Mouse (Mus musculus) midbrain, embryonic 12.5 days (tissue): ENCODE data around the gene Itgal. TPM values are rescaled to one million over a fixed set of nuclear protein-coding genes. Genes with fewer than 3 reads are reported as not detected.
"Not testable (repeated sequence)": the region's sequence is repeated elsewhere in the genome, so short reads cannot be mapped to it uniquely, and the experiment has no call there.

Experiments
- ATAC-seq: fragments of 200-750 bp; cut with Nextera tagmentation; 2 replicates; pipeline ENCODE4 v1.8.0; 2017; ENCODE audit warnings: low read depth, moderate TSS enrichment, moderate library complexity; ENCODE audit not compliant: low FRiP score
- H3K27ac ChIP-seq: fragments of 300-500 bp; sonication (generic); replicated peaks from 2 replicates; pipeline ENCODE4 v1.5.1; 2016; ENCODE audit warnings: mild to moderate bottlenecking
- H3K27me3 ChIP-seq: fragments of 300-500 bp; sonication (generic); 2 replicates; pipeline ENCODE4 v1.6.1; 2016; ENCODE audit warnings: mild to moderate bottlenecking
- H3K36me3 ChIP-seq: fragments of 300-500 bp; sonication (generic); 2 replicates; pipeline ENCODE4 v1.6.1; 2016
- H3K4me1 ChIP-seq: fragments of 300-500 bp; sonication (generic); 2 replicates; pipeline ENCODE4 v1.6.1; 2016
- H3K4me2 ChIP-seq: fragments of 300-500 bp; sonication (generic); replicated peaks from 2 replicates; pipeline ENCODE4 v1.6.1; 2016; ENCODE audit warnings: mild to moderate bottlenecking, moderate library complexity
- H3K4me3 ChIP-seq: fragments of 300-500 bp; sonication (generic); 2 replicates; pipeline ENCODE4 v1.5.1; 2016; ENCODE audit warnings: mild to moderate bottlenecking
- H3K9ac ChIP-seq: fragments of 300-500 bp; sonication (generic); replicated peaks from 2 replicates; pipeline ENCODE4 v1.6.1; 2016; ENCODE audit warnings: mild to moderate bottlenecking, moderate library complexity
- H3K9me3 ChIP-seq: fragments of 300-500 bp; sonication (generic); 2 replicates; pipeline ENCODE4 v1.6.1; 2016; ENCODE audit warnings: mild to moderate bottlenecking
- WGBS: fragments of 180-500 bp; shearing (Covaris S2); methylation state at CpG from one replicate; pipeline ENCODE4 v1.1.7; 2016; 5-methylcytosine and 5-hydroxymethylcytosine counted together
- polyA plus RNA-seq: library from polyadenylated mRNA; unstranded; fragments of >200 nt; fragmentation: Nextera tagmentation; extraction: Ambion mirVana; gene quantifications from 2 replicates; pipeline ENCODE4 v1.2.1, GENCODE M21; 2016

Itgal gene
- polyA plus RNA-seq, 1 experiment from 2014 or later, result 0.52 TPM

DNA sequence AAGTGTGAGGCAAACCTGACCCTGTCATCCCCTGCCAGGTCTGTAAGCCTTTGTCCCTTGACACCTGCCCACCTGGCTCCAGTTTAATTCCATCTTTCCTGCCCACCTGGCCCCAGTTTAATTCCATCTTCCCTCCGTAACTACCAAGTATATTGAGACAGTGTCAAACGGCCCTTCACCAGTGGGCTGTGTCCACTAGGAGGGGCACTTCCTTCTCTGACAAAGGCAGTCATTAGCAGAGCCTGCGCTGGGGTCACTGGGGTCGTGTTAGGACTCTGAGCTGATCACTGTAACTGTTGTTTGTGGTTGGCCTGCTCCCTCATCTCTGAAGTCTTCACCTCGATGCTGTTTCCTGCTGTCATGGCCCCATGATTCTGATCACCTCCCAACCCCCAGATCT is 26.0 kb downstream of the Itgal start:
- ATAC-seq, result no peak
- no peaks in the 10 kb centered on the region for H3K36me3 ChIP-seq
- H3K4me2 ChIP-seq, result no peak overlapping the region
- no peak overlapping the region for H3K4me3 ChIP-seq
- H3K27ac ChIP-seq, result no peak overlapping the region
- H3K27me3 ChIP-seq, result no peaks in the 10 kb centered on the region
- 45% methylated on average over 5 of the region's 5 CpGs for whole genome bisulfite sequencing
- no peaks in the 10 kb centered on the region for H3K4me1 ChIP-seq
- no peaks in the 10 kb centered on the region for H3K9me3 ChIP-seq
- no peak overlapping the region for H3K9ac ChIP-seq

GRCm38 (mm10) chr7:127324944-127325343 is 28.9 kb downstream of the Itgal start:
- no peak overlapping the region for H3K27ac ChIP-seq
- H3K36me3 ChIP-seq, result no peaks in the 10 kb centered on the region
- no peak overlapping the region for H3K9ac ChIP-seq
- H3K27me3 ChIP-seq, result no peaks in the 10 kb centered on the region
- no peaks in the 10 kb centered on the region for H3K4me1 ChIP-seq
- no peaks in the 10 kb centered on the region for H3K9me3 ChIP-seq
- H3K4me3 ChIP-seq, result no peak overlapping the region
- WGBS, result 86% methylated on average over 7 of the region's 7 CpGs
- no peak overlapping the region for H3K4me2 ChIP-seq
- no peak for ATAC-seq

- Histone ChIP-seq H3K9me3 (no peaks in the 10 kb centered on the region), H3K9ac (no peak overlapping the region), H3K4me2 (no peak overlapping the region), H3K27ac (no peak overlapping the region), H3K4me1 (no peaks in the 10 kb centered on the region), H3K36me3 (no peaks in the 10 kb centered on the region), H3K4me3 (no peak overlapping the region), H3K27me3 (no peaks in the 10 kb centered on the region)
- WGBS, result 90% methylated on average over 8 of the region's 8 CpGs
- no peak for ATAC-seq
These were observed 29.5 kb downstream of the Itgal start for GRCm38 (mm10) chr7:127325550-127325949.

GRCm38 (mm10) chr7:127326685-127327084 is 30.6 kb downstream of the Itgal start:
- H3K36me3 ChIP-seq, result no peaks in the 10 kb centered on the region
- no peak overlapping the region for H3K4me3 ChIP-seq
- peak overlapping the region; percentile 63; the same call in 1 of the 2 replicates for H3K27ac ChIP-seq
- no peaks in the 10 kb centered on the region for H3K27me3 ChIP-seq
- no peaks in the 10 kb centered on the region for H3K4me1 ChIP-seq
- no peaks in the 10 kb centered on the region for H3K9me3 ChIP-seq
- no peak overlapping the region for H3K4me2 ChIP-seq
- ATAC-seq, result no peak
- no peak overlapping the region for H3K9ac ChIP-seq
- 41% methylated on average over 2 of the region's 2 CpGs for WGBS

- ATAC-seq, result no peak
- WGBS, result 85% methylated on average over 6 of the region's 6 CpGs
- no peaks in the 10 kb centered on the region for H3K4me1 ChIP-seq
- H3K27me3 ChIP-seq, result no peaks in the 10 kb centered on the region
- H3K9me3 ChIP-seq, result no peaks in the 10 kb centered on the region
- H3K9ac ChIP-seq, result no peak overlapping the region
- no peaks in the 10 kb centered on the region for H3K36me3 ChIP-seq
- no peak overlapping the region for H3K4me3 ChIP-seq
- H3K27ac ChIP-seq, result no peak overlapping the region
- no peak overlapping the region for H3K4me2 ChIP-seq
These were observed 37.2 kb downstream of the Itgal start for GRCm38 (mm10) chr7:127333240-127333639.

DNA sequence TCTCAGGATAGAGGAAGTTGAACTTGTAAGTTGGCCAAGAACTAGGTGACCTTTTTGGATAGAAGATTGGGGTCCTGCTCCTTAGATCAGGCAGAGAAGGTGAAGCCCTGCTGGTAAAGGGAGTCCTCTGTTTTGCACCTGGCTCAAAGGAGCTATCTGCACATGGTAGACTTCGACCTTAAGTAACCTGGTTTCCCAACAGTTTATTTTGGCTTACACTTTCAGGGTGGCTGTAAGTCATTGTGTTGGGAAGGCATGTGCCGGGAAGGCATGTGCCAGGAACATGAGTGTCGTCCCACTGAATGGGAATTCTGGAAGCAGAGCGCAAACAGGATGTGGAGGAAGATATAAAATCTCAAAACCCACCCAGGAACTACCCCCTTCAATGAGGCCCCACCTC is 39.5 kb downstream of the Itgal start:
- 84% methylated on average over 4 of the region's 4 CpGs for WGBS

DNA sequence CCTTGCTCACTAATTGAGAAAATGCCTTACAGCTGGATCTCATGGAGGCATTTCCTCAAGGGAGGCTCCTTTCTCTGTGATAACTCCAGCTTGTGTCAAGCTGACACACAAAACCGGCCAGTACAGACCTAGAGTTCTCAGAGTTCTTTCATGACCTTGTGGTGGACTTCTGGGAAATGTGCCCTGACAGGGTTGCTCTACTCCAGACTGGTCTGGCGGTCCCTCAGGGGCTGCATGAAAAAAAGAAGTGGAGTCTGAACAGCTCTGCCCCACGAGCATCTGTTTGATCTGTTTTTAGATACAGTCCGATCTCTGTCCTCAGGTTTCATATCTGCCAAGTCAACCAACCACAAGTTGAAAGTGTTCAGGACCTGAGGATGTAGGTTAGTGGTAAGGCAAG is 41.6 kb downstream of the Itgal start:
- ATAC-seq, result no peak
- WGBS, result 85% methylated on average over 4 of the region's 4 CpGs
- Histone ChIP-seq H3K27me3 (no peaks in the 10 kb centered on the region), H3K4me2 (no peak overlapping the region), H3K4me1 (no peaks in the 10 kb centered on the region), H3K4me3 (no peak overlapping the region), H3K36me3 (peaks cover 11% of the 10 kb centered on the region), H3K9me3 (no peaks in the 10 kb centered on the region), H3K27ac (no peak overlapping the region), H3K9ac (no peak overlapping the region)

More for the DNA sequence above, 39.5 kb downstream of the Itgal start:
- H3K27ac ChIP-seq, result no peak overlapping the region
- no peaks in the 10 kb centered on the region for H3K4me1 ChIP-seq
- no peak overlapping the region for H3K4me2 ChIP-seq
- H3K27me3 ChIP-seq, result no peaks in the 10 kb centered on the region
- no peak for ATAC-seq
- H3K9me3 ChIP-seq, result no peaks in the 10 kb centered on the region
- no peak overlapping the region for H3K4me3 ChIP-seq
- no peaks in the 10 kb centered on the region for H3K36me3 ChIP-seq
- no peak overlapping the region for H3K9ac ChIP-seq

- H3K36me3 ChIP-seq, result peaks cover 24% of the 10 kb centered on the region
- H3K9ac ChIP-seq, result no peak overlapping the region
- H3K27me3 ChIP-seq, result no peaks in the 10 kb centered on the region
- H3K4me2 ChIP-seq, result no peak overlapping the region
- WGBS, result 97% methylated on average over 8 of the region's 8 CpGs
- H3K4me1 ChIP-seq, result peaks cover 9% of the 10 kb centered on the region
- H3K27ac ChIP-seq, result no peak overlapping the region
- ATAC-seq, result no peak
- H3K9me3 ChIP-seq, result no peaks in the 10 kb centered on the region
- H3K4me3 ChIP-seq, result no peak overlapping the region
These were observed 45.3 kb downstream of the Itgal start for GRCm38 (mm10) chr7:127341356-127341755.

DNA sequence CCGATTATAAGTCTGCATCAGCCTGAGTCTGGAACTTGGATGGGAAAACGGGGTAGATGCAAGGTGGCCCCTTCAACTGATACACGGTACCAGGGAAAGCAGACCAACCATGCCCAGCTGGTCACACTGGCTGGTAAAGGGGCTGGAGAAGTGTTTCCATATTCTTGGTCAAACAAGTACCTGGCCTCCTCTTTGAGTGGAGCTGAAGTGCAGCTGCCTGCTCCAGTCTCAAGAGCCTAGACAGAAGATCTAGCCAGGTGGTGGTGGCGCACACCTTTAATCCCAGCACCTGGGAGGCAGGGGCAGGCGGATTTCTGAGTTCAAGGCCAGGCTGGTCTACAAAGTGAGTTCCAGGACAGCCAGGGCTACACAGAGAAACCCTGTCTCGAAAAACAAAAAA is 45.8 kb downstream of the Itgal start:
- H3K9ac ChIP-seq, H3K9me3 ChIP-seq, ATAC-seq, H3K4me2 ChIP-seq, H3K27me3 ChIP-seq, H3K27ac ChIP-seq, H3K4me3 ChIP-seq: not testable (repeated sequence)
- H3K36me3 ChIP-seq, result peaks cover 24% of the 10 kb centered on the region
- 93% methylated on average over 6 of the region's 6 CpGs for WGBS
- H3K4me1 ChIP-seq, result peaks cover 13% of the 10 kb centered on the region

GRCm38 (mm10) chr7:127342332-127342731 is 46.3 kb downstream of the Itgal start:
- no peak overlapping the region for H3K4me2 ChIP-seq
- H3K27ac ChIP-seq, result no peak overlapping the region
- no peaks in the 10 kb centered on the region for H3K9me3 ChIP-seq
- ATAC-seq, result no peak
- H3K4me1 ChIP-seq, result peaks cover 13% of the 10 kb centered on the region
- H3K9ac ChIP-seq, result no peak overlapping the region
- H3K27me3 ChIP-seq, result no peaks in the 10 kb centered on the region
- H3K36me3 ChIP-seq, result peaks cover 24% of the 10 kb centered on the region
- no peak overlapping the region for H3K4me3 ChIP-seq
- 72% methylated on average over 4 of the region's 4 CpGs for WGBS

DNA sequence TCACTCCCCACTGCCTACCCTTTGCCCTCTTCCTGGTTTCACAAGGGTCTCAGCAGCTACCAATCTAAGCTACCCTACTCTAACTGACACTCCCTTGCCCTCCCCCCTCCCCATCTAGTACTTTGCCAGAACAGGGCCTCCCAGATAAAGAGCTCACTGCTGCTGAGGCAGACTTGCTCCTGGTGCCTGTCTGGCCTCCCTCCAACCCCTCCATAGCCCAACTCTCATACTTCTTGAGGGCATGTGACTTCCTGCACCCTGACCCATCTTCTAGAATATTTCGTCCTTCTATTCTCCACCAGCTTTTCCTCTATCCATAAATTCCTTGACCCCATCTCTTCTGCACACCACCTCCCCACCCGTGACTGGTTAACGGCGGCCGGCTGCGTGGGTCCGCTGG is 46.8 kb downstream of the Itgal start:
- 94% methylated on average over 7 of the region's 7 CpGs for WGBS
- ATAC-seq, result no peak

GRCm38 (mm10) chr7:127343351-127344019 is 47.4 kb downstream of the Itgal start:
- WGBS, result 95% methylated on average over 38 of the region's 38 CpGs
- H3K36me3 ChIP-seq, result peaks cover 24% of the 10 kb centered on the region
- H3K4me3 ChIP-seq, result 0 out of 2 replicates have a peak overlapping the region, but pooled peaks have one; percentile 95
- no peak overlapping the region for H3K4me2 ChIP-seq
- no peak overlapping the region for H3K27ac ChIP-seq
- no peaks in the 10 kb centered on the region for H3K9me3 ChIP-seq
- H3K4me1 ChIP-seq, result peaks cover 13% of the 10 kb centered on the region
- H3K9ac ChIP-seq, result no peak overlapping the region
- no peaks in the 10 kb centered on the region for H3K27me3 ChIP-seq
- no peak for ATAC-seq

More for the DNA sequence above, 46.8 kb downstream of the Itgal start:
- Histone ChIP-seq H3K4me3 (no peak overlapping the region), H3K4me1 (peaks cover 13% of the 10 kb centered on the region), H3K27me3 (no peaks in the 10 kb centered on the region), H3K27ac (no peak overlapping the region), H3K36me3 (peaks cover 24% of the 10 kb centered on the region), H3K9ac (no peak overlapping the region), H3K4me2 (no peak overlapping the region), H3K9me3 (no peaks in the 10 kb centered on the region)

- no peak overlapping the region for H3K27ac ChIP-seq
- peak overlapping the region; percentile 95 for H3K4me3 ChIP-seq
- WGBS, result 88% methylated on average over 8 of the region's 8 CpGs
- H3K36me3 ChIP-seq, result peaks cover 24% of the 10 kb centered on the region
- ATAC-seq, result no peak
- H3K9ac ChIP-seq, result peak overlapping the region; percentile 94
- no peaks in the 10 kb centered on the region for H3K9me3 ChIP-seq
- H3K27me3 ChIP-seq, result no peaks in the 10 kb centered on the region
- H3K4me2 ChIP-seq, result peak overlapping the region; percentile 77
- H3K4me1 ChIP-seq, result peaks cover 13% of the 10 kb centered on the region
These were observed 48.3 kb downstream of the Itgal start for GRCm38 (mm10) chr7:127344371-127344770.
